Mouse (Mus musculus): ENCODE data around the gene Tmtc4.

Tmtc4 gene

DNA sequence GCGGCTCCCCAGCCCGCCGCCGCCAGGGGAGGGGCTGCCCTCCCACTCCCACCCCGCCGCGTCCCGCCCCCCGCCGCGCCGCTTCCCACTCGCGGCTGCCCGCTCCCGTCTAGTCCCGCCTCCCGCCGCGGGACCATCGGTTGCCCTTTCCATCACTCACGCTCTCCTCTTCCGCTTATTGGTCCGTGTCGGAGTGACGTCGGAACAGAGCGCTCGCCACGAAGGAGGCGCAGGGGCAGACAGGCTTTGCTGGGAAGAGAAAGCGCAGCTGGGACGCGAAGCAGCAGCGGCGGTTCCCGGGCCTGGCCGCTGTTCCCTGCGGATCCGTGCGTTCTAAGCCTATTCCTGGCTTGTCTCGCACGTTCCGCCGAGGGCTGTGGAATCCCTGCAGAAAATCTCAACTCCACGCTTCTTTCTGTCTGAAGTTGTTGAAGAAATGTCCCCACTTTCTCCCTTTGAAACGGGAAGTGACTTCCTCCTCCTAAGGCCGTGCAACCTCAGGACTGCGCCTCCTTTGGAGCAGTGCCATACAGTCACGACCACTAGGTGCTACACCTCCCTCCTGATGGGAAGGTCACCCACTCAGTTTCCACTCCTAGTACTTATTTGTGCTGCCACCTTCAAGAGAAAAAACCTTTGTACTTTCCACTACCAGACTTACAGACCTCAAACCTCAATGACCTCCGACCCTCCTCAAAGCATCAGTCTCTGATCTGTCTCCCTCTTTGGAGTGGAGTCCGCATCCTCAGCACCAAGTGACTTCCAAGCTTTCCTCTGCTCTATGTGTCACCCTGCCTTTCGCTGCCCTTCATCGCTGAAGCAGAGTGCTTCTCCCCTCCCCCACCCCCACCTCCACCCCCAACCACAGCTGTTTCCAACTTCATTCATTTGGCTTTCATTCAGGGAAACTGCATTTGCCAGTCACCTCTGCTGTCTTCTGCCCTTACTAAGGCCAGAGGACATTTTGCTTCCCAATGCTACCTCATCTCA is at the start of gene Tmtc4:
Gene Tmtc4, minus strand, starts transcription at position 810 of the 990 bp plus-strand sequence.
- peak; percentile 96 for DNase-seq

DNA sequence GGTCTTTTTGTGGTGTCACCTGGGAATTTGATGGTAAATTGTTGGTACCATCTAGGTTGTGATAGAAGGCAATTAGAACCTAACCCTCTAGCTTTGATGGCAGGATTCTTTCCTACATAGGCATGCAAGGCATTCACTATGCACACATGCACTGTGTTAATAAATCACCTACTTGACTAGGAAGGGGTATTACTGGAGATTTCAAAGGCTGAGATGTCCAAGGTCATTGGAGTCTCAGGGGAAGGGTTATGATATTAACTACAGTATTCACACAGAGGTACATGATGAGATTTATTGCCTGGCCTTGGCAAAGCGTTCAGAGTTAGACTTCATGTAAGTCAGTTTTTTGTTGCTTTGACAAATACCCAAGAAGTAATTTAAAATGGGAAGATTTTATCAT is 48.6 kb upstream of the Tmtc4 start:
- DNase-seq, result no peak

DNA sequence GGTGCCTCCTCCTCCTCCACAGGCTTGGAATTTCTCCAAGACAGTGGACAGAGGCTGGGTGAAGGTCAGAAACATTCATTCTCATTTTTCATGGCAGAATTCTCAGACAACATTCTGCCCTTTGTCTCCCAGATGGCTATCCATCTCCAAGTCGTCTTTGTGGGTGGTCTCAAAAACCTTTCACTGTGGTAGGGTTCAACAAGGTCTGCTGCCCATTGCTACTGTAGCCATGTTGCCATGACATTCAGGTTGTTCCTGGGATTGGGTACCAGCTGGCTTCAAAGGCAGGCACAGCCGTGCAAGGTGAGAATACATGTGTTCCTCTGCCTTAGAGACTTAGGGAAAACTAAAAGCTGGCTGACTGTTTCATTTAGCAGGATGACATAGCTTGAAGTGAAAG is 44.0 kb upstream of the Tmtc4 start:
- no peak for DNase-seq

DNA sequence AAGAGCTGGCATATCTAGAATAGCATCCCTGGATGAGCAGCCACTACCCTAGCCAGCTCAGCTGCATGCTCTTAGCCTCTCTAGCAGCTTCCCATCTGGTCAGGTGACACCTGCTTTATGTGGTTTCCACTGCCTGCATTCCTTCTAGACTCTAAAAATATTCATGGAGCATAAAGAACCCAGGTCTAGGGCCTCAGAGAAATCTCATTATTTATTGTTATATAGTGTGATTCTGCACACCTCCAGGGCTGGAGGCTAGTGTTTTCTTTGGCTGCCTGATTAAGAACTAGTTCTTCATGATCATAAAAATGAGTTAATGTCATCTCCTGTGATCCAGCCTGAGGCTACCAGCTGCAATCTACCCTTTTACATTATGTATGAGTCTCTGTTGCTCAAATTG is 39.1 kb upstream of the Tmtc4 start:
- no peak for DNase-seq

DNA sequence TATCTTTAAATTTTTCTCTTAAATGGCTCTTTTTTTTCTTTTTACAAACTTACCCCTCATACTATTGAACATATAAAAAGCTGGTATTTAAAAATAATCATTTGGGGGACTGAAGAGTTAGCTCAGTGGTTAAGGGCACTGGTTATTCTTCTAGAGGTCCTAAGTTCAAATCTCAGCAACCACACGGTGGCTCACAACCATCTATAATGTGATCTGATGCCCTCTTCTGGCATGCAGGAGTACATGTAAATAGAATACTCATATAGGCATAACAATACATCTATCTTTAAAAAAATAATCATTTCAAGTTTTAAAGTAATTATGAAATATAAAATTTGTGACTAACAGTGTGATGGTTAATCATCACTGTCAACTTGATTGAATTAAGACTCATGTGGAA is 32.5 kb upstream of the Tmtc4 start:
- no peak for DNase-seq

DNA sequence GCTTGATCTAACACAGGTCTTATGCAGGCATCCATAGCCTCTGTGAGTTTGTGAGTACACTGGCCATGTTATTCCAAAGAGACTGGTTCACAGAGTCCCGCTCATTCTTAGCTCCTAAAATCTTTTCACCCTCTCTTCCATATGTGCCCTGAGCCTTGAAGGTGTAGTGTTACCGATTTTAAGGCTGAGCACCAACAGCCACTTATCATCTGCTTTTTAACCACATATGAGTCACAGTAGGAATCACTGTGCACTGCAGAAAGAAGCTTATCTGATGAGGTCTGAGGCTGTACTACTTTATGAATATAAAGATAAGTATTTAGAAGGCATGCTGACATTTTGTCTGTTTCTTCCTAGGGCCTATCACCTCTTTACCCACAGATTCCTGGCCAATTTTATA is 31.9 kb upstream of the Tmtc4 start:
- no peak for DNase-seq

DNA sequence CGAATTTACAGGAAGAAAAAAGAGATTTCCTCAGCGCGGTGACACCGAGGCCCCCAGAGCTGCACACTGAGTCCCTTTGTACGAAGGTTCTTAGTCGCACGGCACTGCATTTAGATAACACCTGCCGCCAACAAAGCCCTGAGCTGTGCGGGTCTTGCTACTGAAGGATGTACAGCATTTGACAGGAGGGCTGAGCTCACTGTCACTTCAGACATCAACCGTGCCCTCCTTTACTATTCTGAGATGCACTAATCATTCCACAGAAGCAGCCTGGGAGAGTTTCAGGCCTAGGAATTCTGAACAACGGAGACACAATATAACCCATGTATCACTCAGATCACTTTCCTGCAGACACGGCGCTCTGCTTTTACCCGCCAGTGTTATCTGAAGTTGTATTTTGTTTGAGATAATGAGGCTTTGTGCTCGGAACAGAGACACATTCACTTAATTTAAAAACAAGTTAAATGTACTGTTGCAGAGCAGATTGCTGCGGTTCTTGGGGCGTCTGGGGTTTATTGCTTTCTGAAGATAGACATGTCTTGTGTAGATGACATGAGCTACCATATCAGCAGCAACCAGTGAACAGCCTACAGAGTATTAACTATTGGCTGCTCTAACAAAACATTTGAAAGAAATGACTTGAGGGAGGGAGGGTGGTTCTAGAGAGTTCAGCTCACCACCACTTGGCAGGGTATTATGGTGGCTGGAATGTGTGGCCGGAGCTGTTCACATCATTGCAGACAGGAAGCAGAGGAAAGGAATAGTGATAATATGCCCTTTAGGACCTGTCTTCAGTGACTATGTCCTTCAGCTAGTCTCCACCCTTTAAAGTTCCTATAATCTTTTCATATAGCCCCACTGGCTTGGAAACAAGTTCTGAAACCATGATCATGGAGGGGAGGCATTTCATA is 25.5 kb upstream of the Tmtc4 start:
- no peak for DNase-seq

DNA sequence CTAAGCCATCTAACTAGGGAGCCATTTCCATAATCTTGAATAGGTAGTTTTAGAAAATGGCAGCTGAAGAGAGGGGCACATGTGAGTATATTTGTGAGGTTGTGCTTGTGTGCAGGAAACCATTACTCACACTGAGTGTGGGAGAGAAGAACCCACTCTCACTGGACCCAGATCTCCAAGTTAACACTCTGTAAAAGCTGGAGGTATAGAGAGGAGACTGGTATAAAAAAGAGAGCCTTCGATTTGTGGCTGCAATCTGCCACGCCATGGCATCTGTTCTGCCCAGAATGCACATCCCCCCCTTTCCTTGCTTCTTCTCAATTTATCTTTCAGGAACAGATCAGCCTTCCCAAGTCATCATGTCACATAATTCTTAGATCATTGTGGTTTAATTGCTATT is 24.8 kb upstream of the Tmtc4 start:
- DNase-seq, result no peak

DNA sequence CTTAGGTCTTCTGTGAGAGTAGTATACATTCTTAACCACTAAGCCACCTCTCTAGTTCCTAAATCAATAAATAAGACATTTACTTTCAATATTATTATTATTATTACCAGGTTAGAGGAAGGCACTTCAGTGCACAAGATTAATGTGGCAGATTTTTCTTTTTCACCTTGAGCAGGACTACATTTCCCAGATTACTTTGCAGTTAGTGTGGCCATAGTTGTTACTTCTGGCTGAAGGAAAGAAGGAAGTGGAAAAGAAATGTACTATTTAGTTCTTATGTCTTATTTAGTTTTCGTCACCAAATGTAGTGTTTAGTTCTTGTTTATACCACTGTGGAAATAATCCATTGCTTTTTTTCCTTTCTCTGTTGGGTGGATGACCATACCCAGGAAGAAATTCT is 19.9 kb upstream of the Tmtc4 start:
- no peak for DNase-seq

DNA sequence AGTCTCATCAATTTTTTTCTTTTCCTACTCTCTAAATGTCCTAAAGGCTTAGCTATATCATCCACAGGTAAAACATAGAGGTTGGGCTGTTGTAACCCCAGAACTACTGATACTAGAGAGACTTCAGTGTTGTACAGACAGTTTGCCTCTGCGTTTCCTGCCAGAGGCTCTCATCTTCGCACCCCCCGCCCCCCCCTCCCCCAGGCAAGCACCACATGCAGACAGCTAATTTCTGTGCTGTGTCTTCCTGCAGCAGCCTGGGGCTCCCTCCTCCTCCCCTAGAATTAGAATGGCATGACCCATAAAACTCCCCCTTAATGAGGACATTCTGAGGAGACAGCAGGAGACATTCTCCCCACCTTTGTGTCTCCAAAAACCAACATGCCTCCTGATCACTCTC is 17.6 kb upstream of the Tmtc4 start:
- no peak for DNase-seq

DNA sequence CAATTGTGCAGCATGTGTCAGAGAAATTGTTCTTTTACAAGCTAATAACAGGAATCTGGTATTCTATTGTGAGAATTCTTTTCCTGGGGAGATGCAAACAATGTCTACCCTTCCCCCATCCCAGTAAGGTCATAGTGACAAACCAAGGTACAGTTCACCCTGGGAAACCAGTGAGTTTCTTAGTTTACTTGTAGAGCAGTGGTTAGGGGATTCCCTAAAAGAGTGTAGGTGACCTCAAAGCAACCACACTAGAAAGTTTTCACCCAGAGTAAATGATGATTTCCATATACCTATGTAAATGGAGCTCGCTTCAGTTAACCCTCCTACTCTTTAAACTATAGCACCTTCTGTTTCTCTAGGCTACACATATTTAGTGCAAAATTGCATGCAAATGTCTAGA is 13.6 kb upstream of the Tmtc4 start:
- DNase-seq, result no peak

DNA sequence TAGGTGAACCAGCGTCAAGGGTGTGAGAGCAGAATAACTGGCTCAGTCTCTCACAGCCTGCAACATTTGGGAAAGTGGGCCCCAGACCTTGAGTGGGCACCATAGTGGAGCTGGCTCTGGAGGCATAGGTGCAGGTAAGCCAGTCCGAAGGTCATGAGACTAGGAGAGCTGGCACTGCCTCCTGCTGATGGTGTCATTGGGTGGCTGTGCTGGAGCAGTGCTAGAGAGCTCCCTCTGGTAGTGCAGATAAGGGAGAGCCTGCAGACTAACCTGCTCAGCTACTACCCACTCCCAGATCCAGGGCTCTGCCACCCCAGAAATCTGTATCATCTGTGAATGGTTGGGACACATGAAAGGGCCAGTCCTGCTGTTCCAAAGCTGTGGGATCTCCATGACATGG is 10.1 kb upstream of the Tmtc4 start:
- no peak for DNase-seq

DNA sequence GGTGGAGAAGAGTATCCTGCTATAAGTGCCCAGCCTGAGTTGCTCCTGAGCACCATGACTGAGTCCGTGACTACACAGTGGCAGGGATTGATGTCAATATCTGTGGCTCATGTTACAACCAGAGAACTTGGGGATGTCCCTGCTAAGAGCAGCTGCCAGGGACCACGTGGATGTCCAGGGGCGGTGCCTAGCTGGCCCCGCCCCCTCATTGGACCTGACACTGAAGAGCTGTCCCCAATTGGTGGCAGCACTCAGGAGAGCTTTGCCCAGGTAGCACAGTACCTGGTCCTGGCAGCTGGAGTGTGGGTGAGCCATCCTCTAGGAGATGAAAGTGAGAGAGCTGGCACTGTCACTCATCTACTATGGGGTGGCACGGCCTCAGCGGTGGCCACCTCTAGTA is 9.1 kb upstream of the Tmtc4 start:
- DNase-seq, result no peak

DNA sequence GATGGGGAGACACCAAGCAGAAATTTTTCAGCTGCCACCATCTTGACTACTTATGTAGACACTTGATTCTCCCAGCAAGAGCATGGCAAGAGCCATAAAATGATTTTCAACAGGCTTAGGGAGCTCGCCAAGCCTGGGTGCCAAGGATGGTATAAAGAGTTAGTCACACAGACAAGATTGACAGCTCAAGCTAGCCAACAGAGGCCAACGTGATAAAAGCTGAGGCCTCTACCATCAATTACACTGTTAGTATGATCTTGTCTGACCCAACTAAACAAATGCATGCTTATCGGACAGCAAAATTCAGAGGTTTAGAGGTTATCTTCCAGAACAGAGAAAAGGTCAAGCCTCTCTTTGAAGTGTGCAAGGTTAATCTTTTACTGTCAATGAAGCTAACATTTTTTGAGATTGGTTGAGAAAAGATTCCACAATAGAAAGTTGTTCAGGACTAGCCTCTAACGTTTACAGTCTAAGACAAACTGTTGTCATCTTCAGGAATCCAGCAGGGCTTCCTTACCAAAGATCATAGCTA is 6.8 kb upstream of the Tmtc4 start:
- DNase-seq, result no peak

DNA sequence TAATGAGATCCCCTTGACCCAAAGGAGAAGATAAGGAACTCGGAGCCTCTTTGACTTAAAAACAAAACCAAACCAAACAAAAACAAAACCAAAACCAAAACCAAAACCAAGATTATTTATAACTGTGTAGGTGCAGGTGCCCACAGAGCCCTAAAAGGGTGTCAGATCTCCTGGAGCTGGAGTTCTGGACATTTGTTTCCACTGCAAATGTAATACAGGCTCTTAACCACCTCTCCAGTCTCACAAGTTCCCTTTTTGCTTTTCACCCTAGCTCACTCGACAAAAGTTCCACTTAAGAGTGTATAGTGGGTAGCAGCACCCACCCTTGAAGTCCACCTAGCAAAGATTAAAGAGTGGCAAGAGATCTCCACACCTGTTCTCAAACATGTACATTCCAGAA is 2.6 kb upstream of the Tmtc4 start:
- no peak for DNase-seq

DNA sequence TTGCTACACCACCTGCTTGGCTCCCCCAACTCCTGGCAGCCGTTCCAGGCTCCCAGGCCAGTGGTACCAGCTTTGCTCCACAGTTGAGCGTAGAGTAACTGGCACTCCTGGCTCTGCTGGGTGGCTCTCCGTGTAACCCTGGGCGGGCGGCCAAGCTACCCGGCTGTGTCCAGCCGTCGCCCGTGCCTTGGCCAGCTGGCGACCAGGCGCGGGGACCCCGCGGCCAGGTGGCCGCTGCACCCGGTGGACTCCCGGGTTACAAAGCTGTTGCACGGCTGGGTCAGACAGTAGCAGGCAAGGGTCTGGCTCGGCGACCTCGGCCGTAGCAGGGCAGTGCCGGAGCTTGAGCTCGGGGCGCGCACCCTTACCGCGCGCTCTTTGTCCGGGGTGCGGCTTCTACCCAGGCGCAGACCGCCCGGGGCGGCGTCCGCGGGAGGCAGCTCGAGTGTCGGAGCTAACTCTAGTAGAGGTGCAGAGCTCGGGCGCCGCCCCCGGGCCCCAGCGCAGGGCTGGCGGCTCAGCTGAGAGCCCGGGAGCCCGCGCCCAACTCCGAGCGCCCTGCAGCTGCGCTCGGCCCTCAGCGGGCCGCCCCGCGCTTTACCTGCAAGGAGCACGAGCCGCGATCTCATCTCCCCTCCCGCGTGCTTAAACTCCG is 1.1 kb downstream of the Tmtc4 start:
- DNase-seq, result no peak

DNA sequence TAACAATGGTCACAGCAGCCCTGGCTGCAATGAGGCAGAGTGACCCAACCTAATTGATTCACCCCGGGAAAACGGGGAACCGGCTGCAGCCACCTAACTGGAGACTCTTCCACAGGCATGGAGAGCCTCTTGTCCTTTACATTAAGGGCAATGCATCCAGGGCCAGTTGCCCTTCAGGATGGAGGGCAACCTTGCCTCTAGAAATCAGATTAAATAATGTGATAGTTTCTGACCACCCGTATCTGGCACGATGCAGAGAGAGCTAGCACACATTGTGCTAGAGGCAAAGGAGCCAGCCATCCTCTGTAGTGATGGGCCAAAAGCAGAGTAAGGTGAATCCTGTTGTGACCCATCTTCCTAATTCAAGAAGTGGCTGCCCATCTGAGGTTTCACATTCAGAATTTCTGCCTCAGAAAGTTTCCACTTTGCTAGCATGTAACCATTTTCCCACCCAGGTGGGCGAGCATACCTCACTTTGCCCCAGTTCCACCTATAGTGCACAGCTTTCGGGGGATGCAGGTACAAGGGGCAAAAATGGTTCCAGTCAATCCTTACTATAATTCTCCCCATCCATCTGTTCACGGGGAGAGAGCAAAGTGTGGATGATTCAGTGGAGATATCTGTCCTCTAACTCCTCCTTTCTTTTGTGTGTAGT is 1.9 kb downstream of the Tmtc4 start:
- peak; percentile 12 for DNase-seq

DNA sequence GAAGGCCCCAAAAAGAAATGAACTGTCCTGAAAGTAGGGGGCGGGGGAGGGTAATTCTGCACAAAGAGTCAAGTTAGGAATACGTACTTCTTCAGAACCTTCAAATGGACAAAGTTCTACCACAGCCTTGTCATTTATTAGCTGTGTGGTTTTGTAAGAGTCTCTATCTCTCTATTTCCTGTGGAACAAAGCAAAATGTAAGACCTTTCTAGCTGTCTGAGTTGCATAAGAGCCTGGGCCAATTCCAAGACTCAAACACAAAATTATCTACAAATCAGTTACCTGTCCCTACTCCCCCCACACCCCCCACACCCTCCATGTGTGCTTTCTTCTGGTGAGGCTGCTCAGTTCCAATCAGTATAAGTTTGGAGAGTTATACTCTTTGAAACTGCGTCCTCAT is 5.0 kb downstream of the Tmtc4 start:
- DNase-seq, result no peak

DNA sequence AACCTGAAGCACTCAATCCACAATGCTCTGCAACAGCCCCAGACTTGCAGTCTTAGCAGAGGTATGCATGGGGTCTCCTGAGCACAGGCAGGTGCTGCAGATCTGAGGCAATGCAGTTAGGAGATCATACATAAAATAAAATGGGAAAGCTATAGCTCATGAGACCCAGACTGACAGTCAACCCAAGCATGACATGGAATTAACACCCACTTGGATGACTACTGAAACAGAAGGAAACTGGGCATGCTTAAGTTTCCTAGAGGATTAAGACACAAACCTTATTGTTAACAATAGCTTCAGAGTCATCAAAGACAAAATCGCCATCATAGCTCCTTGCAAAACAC is 6.1 kb downstream of the Tmtc4 start:
- no peak for DNase-seq

DNA sequence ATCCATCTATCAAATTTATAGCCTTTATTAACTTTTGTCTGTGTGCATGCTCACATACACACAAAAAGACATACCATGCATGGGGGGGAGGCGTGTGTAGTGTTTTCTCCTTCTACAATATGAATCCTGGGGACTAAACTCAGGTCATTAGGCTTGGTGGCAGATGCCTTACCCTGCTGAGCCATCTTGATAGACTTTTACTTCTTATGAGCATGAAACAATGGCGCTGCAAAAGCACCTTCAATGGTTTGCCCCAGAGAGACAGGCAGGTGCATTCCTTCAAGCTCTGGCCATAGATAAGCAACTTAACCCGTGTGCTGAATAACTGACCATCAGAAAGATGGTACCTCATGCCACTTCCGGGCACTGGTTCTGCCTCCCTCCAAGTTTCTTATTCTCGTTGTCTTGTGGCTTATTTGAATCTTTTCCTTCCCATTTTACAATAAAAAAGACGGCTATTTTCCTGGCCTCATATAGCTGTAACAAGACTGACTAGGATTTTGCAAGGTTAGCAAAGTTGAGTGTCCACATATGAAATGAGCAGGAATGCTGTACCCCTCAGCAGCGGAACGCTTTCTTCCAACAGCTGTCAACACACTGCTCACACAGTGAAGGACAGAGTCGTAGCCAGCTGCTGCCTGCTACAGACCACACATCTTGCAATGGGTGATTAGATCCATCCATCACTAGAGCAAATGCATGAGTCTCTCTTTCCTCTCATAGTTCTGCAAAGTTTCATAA is 6.6 kb downstream of the Tmtc4 start:
- DNase-seq, result no peak

DNA sequence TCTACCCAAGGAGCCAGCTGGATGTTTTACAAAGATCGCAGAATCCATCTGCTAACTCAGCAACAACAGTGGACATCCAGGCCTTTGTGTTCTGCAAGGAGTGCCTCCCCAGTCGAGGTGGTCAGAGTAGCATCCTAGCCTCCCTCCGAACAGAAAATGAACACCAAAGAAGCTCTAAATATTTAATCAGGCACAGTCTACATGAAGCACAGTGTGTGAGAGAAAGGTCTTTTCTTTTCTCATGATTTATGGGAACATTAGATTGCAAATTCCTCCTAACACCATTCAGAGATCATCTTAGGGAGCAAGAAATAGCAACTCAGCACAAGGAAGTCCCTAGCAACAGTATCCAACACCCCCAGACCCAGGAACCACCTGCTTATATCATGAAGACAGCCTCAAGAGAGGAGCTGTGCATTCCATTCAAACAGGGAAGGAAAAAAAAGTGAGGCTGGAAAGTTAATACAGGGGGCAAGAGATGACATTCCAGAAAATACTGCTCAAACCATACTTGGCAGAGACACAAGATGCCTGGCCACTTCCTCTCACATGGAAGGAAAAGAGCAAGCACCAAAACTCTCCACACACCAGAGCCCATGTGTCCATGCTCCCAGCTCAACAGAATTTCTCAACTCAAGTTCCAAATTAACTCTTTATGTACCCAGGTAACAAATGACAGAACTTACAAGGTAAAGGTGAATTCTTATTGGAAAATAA is 8.8 kb downstream of the Tmtc4 start:
- DNase-seq, result no peak
